Mouse (Mus musculus): ENCODE data around the gene Tnks2.

Gene Tnks2

GRCm38 (mm10) chr19:36827650-36828049 is 6.4 kb upstream of the Tnks2 start:
- in situ Hi-C loops (cut with MboI): no loop called here

- in situ Hi-C loops (cut with MboI): no loop called here
Measured at GRCm38 (mm10) chr19:36828322-36828721, 5.7 kb upstream of the Tnks2 start.

GRCm38 (mm10) chr19:36832951-36833787 is 863 bp upstream of the Tnks2 start:
- in situ Hi-C loops (cut with MboI): no loop called here

- in situ Hi-C loops (cut with MboI): no loop called here
Measured at GRCm38 (mm10) chr19:36834532-36835431, 750 bp downstream of the Tnks2 start.

- in situ Hi-C loops (cut with MboI): no loop called here
Measured at GRCm38 (mm10) chr19:36836035-36836434, 2.0 kb downstream of the Tnks2 start.

GRCm38 (mm10) chr19:36840301-36840700 is 6.3 kb downstream of the Tnks2 start:
- in situ Hi-C loops (cut with MboI): no loop called here

- in situ Hi-C loops (cut with MboI): no loop called here
Measured at GRCm38 (mm10) chr19:36843866-36844265, 9.8 kb downstream of the Tnks2 start.

- in situ Hi-C loops (cut with MboI): no loop called here
Measured at GRCm38 (mm10) chr19:36845924-36846323, 11.9 kb downstream of the Tnks2 start.

GRCm38 (mm10) chr19:36853831-36854230 is 19.8 kb downstream of the Tnks2 start:
- in situ Hi-C loops (cut with MboI): loop anchor here (25.0 kb wide), 1 partner anchor 133 kb away; no protein-coding TSS in a partner anchor

- in situ Hi-C loops (cut with MboI): loop anchor here (25.0 kb wide), 1 partner anchor 129 kb away; no protein-coding TSS in a partner anchor
Measured at GRCm38 (mm10) chr19:36857851-36858250, 23.8 kb downstream of the Tnks2 start.

GRCm38 (mm10) chr19:36860393-36860792 is 26.4 kb downstream of the Tnks2 start:
- in situ Hi-C loops (cut with MboI): loop anchor here (25.0 kb wide), 1 partner anchor 127 kb away; no protein-coding TSS in a partner anchor

- in situ Hi-C loops (cut with MboI): loop anchor here (25.0 kb wide), 1 partner anchor 121 kb away; no protein-coding TSS in a partner anchor
Measured at GRCm38 (mm10) chr19:36865905-36866304, 31.9 kb downstream of the Tnks2 start.

- in situ Hi-C loops (cut with MboI): loop anchor here (25.0 kb wide), 1 partner anchor 120 kb away; no protein-coding TSS in a partner anchor
Measured at GRCm38 (mm10) chr19:36867416-36867815, 33.4 kb downstream of the Tnks2 start.

- in situ Hi-C loops (cut with MboI): loop anchor here (25.0 kb wide), 1 partner anchor 119 kb away; no protein-coding TSS in a partner anchor
Measured at GRCm38 (mm10) chr19:36868675-36869074, 34.6 kb downstream of the Tnks2 start.

- in situ Hi-C loops (cut with MboI): loop anchor here (25.0 kb wide), 1 partner anchor 113 kb away; no protein-coding TSS in a partner anchor
Measured at GRCm38 (mm10) chr19:36874651-36875050, 40.6 kb downstream of the Tnks2 start.

- in situ Hi-C loops (cut with MboI): no loop called here
Measured at GRCm38 (mm10) chr19:36877329-36877728, 43.3 kb downstream of the Tnks2 start.

- in situ Hi-C loops (cut with MboI): no loop called here
Measured at GRCm38 (mm10) chr19:36878743-36879495, 44.9 kb downstream of the Tnks2 start.

GRCm38 (mm10) chr19:36883119-36883518 is 49.1 kb downstream of the Tnks2 start:
- in situ Hi-C loops (cut with MboI): no loop called here

- in situ Hi-C loops (cut with MboI): no loop called here
Measured at GRCm38 (mm10) chr19:36886316-36886715, 52.3 kb downstream of the Tnks2 start.

GRCm38 (mm10) chr19:36887706-36888105 is 53.7 kb downstream of the Tnks2 start:
- in situ Hi-C loops (cut with MboI): no loop called here

GRCm38 (mm10) chr19:36891746-36892145 is 57.7 kb downstream of the Tnks2 start:
- in situ Hi-C loops (cut with MboI): no loop called here
